Mouse (Mus musculus) B cell, adult (primary cell): ENCODE measurements around the gene Setd6. TPM values are rescaled to one million over a fixed set of nuclear protein-coding genes. Genes with fewer than 3 reads are reported as not detected.

Source experiments
- total RNA-seq: library from RNA; stranded (reverse); gene quantifications from 4 replicates; pipeline ENCODE4 v1.2.4, GENCODE M21; 2023; ENCODE audit not compliant: inconsistent age

The Setd6 gene
- 23.9 to 32.9 TPM (median 28.7 TPM) in 4 replicates for total RNA-seq

DNA sequence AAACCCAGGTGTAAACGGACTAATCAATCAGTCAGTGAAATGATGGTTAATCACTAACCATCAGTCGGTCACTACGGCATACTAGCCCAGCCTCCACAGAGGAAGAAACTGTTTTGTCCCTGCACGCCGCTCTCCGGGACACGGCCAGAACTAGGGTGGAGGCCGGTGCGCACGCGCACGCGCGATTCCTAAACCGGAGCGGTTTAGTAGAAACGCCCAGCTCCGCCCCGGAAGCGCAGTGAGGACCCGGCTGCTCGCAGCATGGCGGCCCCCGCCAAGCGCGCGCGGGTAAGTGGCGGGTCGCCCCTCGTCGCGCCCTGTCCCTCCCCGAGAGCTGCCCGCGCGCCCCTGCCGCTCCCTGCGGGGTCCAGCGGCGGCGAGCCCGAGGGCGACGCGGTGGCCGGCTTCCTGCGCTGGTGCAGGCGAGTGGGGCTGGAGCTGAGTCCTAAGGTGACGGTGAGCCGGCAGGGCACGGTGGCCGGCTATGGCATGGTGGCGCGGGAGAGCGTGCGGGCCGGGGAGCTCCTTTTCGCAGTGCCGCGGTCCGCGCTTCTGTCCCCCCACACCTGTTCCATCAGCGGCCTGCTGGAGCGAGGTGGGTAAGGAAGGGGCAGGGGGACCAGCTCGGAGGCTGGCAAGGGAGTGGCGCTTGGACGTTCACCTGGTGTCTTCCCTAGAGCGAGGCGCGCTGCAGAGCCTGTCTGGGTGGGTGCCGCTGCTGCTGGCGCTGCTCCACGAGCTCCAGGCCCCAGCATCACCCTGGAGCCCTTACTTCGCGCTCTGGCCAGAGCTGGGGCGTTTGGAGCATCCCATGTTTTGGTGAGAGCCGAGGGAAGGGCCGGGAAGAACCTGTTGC, at the start of gene Setd6:
Gene Setd6, plus strand, starts transcription at position 206 of the 856 bp plus-strand sequence.

DNA sequence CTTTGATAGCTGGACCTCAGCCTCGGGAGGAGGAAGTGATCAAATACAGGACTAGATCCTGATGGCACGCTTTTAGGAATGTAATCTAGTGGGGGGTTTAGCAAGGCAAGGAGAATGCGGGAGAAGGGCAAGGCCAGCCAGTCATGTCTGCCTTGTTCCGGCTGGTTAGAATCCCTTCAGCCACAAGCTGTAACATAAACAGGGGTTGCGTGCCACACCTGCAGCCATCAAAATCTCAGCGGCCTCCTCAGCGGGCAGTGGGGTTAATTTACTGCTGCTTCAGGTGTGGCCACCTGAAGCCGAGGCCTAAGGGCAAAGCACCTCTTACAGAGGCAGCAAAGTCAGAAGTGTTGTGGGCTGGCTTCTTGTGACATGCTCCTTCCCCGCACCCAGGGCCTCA, 39.0 kb upstream of the Setd6 start, which contains the start of gene Ndrg4:
Gene Ndrg4, plus strand, starts transcription at position 350 of the 400 bp plus-strand sequence.

Other genes starting within 250 kb of the Setd6 start
- 82.4 to 93.6 TPM (median 84.1 TPM) in 4 replicates for gene Csnk2a2, start 225.8 kb upstream of the Setd6 start, total RNA-seq
- gene Ccdc113, start 181.8 kb upstream of the Setd6 start, total RNA-seq = not detected in 4 replicates
- not detected in 4 replicates for gene Prss54, start 139.5 kb upstream of the Setd6 start, total RNA-seq
- gene Gins3, start 82.4 kb upstream of the Setd6 start, total RNA-seq = 3.2 to 7.0 TPM (median 4.4 TPM) in 4 replicates
- 0.84 TPM in 1 of 4 replicates, not detected in the others for gene Ndrg4, start 38.9 kb upstream of the Setd6 start, total RNA-seq
- gene Cnot1, start 91.6 kb downstream of the Setd6 start, total RNA-seq = 289 to 323 TPM (median 312 TPM) in 4 replicates
- 51.6 to 107 TPM (median 65.6 TPM) in 4 replicates for gene Sap18b, start 109.5 kb downstream of the Setd6 start, total RNA-seq
- gene Slc38a7, start 137.7 kb downstream of the Setd6 start, total RNA-seq = 14.0 to 22.3 TPM (median 20.6 TPM) in 4 replicates
- gene Got2, start 172.7 kb downstream of the Setd6 start, total RNA-seq = 61.8 to 68.9 TPM (median 66.1 TPM) in 4 replicates